Mouse (Mus musculus) small intestine, adult 2 months (tissue): Measurements from ENCODE around the gene Rnf130. TPM values are rescaled to one million over a fixed set of nuclear protein-coding genes. Genes with fewer than 3 reads are reported as not detected.

Experiments
- H3K27ac ChIP-seq: fragments of 200-500 bp; 2 replicates; pipeline ENCODE4 v1.5.1; 2012; ENCODE audit warnings: low read depth, low read length, control low read depth, inconsistent platforms; ENCODE audit not compliant: insufficient read depth
- H3K27me3 ChIP-seq: fragments of 200-500 bp; 2 replicates; pipeline ENCODE4 v1.6.1; 2012; ENCODE audit warnings: mild to moderate bottlenecking, moderate library complexity, low read length, inconsistent platforms; ENCODE audit not compliant: control insufficient read depth, insufficient read depth
- H3K36me3 ChIP-seq: fragments of 200-500 bp; 2 replicates; pipeline ENCODE4 v1.6.1; 2012; ENCODE audit warnings: mild to moderate bottlenecking, low read length, control low read depth, inconsistent platforms; ENCODE audit not compliant: control insufficient read depth, insufficient read depth
- H3K4me1 ChIP-seq: fragments of 200-500 bp; 2 replicates; pipeline ENCODE4 v1.6.1; 2012; ENCODE audit warnings: low read length, inconsistent platforms, mixed read lengths; ENCODE audit not compliant: control insufficient read depth, insufficient read depth, insufficient read length
- H3K4me3 ChIP-seq: fragments of 200-500 bp; 2 replicates; pipeline ENCODE4 v1.5.1; 2012; ENCODE audit warnings: low read depth, mild to moderate bottlenecking, control low read depth, inconsistent platforms, low read length, moderate library complexity
- CTCF ChIP-seq: fragments of 200-500 bp; IDR thresholded peaks from 2 replicates; pipeline ENCODE4 v1.5.1; 2012; ENCODE audit warnings: low read depth, mild to moderate bottlenecking, control low read depth, inconsistent platforms, low read length, moderate library complexity, mixed read lengths; ENCODE audit not compliant: insufficient replicate concordance, insufficient read length; ENCODE audit errors: extremely low read depth
- POLR2A ChIP-seq: fragments of 200-500 bp; IDR thresholded peaks from 2 replicates; pipeline ENCODE4 v1.6.1; 2012; ENCODE audit warnings: low read depth, mild to moderate bottlenecking, control low read depth, inconsistent platforms, low read length, moderate library complexity
- WGBS: fragments of 180-500 bp; shearing (Covaris S2); methylation state at CpG from one replicate; pipeline ENCODE4 v1.1.7; 2018; 5-methylcytosine and 5-hydroxymethylcytosine counted together
- polyA plus RNA-seq: library from polyadenylated mRNA; depleted of rRNA; stranded (reverse); fragments of >200 nt; gene quantifications from 2 replicates; pipeline ENCODE4 v1.2.3, GENCODE M21; 2012

Gene Rnf130
- polyA plus RNA-seq, 1 experiment, result 29.8 TPM

GRCm38 (mm10) chr11:50108823-50109244 is 83.7 kb downstream of the Rnf130 start:
- H3K4me3 ChIP-seq, result no peak overlapping the region
- peak overlapping the region; percentile 12; the same call in 1 of the 2 replicates for H3K27ac ChIP-seq
- no peak for TF ChIP-seq CTCF
- TF ChIP-seq POLR2A, result no peak
- H3K36me3 ChIP-seq, result no peaks in the 10 kb centered on the region
- 41% methylated on average over 8 of the region's 8 CpGs for WGBS
- H3K4me1 ChIP-seq, result peaks cover 8% of the 10 kb centered on the region; the same call in 1 of the 2 replicates
- no peaks in the 10 kb centered on the region for H3K27me3 ChIP-seq

- H3K27me3 ChIP-seq, result no peaks in the 10 kb centered on the region
- H3K27ac ChIP-seq, result no peak overlapping the region
- 9% methylated on average over 5 of the region's 5 CpGs for WGBS
- no peak for TF ChIP-seq POLR2A
- TF ChIP-seq CTCF, result peak; percentile 93
- H3K4me1 ChIP-seq, result peaks cover 2% of the 10 kb centered on the region; the same call in 1 of the 2 replicates
- H3K4me3 ChIP-seq, result no peak overlapping the region
- no peaks in the 10 kb centered on the region for H3K36me3 ChIP-seq
Observed at GRCm38 (mm10) chr11:50114329-50114728, 89.2 kb downstream of the Rnf130 start.

DNA sequence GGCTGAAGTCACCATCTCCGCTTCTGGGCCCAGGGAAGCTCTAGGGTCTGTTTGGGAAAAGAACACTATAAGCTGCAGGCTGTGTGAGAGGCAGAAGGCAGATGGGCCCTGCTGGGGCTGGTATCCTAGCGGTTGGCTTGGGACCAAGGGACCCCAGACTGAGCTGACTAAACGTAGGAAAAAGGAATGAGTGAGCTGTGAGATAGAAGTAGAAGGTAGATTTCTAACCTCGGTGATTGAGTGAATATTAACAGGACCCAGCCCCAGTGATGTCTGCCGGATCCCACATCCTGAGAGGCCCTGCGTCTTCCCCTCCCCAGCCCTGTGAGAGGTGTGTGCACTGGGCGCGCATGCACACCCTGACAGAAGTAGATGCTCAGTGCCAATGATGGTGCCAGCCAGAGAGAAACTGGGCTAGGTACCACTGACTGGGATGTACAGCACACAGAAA is 97.5 kb downstream of the Rnf130 start:
- Histone ChIP-seq H3K27me3 (no peaks in the 10 kb centered on the region), H3K4me3 (no peak overlapping the region), H3K27ac (no peak overlapping the region), H3K4me1 (no peaks in the 10 kb centered on the region), H3K36me3 (no peaks in the 10 kb centered on the region)
- WGBS, result 90% methylated on average over 8 of the region's 8 CpGs
- TF ChIP-seq POLR2A (no peak), CTCF (no peak)

DNA sequence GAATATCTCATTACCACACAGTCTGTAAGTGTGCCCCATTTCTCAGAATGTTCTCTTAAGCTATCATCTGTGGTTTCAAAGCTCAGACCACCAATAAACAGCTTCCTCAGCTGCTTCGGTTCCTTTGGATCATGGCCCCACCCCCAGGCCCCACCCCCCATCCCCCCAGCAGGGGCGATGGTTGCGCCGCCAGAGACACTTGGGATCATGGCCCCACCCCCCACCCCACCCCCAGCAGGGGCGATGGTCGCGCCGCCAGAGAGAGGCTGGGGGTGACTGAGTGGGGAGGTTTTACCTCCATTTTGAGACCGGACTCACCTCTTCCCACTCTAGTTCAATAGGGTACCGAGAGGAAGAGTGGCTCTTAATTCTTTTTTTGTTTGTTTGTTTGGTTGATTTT is 102.6 kb downstream of the Rnf130 start:
- H3K27ac ChIP-seq, result no peak overlapping the region
- H3K4me1 ChIP-seq, result peaks cover 6% of the 10 kb centered on the region; the same call in 1 of the 2 replicates
- 11% methylated on average over 10 of the region's 10 CpGs for WGBS
- no peak for TF ChIP-seq CTCF
- no peak for TF ChIP-seq POLR2A
- H3K27me3 ChIP-seq, result no peaks in the 10 kb centered on the region
- no peak overlapping the region for H3K4me3 ChIP-seq
- no peaks in the 10 kb centered on the region for H3K36me3 ChIP-seq

DNA sequence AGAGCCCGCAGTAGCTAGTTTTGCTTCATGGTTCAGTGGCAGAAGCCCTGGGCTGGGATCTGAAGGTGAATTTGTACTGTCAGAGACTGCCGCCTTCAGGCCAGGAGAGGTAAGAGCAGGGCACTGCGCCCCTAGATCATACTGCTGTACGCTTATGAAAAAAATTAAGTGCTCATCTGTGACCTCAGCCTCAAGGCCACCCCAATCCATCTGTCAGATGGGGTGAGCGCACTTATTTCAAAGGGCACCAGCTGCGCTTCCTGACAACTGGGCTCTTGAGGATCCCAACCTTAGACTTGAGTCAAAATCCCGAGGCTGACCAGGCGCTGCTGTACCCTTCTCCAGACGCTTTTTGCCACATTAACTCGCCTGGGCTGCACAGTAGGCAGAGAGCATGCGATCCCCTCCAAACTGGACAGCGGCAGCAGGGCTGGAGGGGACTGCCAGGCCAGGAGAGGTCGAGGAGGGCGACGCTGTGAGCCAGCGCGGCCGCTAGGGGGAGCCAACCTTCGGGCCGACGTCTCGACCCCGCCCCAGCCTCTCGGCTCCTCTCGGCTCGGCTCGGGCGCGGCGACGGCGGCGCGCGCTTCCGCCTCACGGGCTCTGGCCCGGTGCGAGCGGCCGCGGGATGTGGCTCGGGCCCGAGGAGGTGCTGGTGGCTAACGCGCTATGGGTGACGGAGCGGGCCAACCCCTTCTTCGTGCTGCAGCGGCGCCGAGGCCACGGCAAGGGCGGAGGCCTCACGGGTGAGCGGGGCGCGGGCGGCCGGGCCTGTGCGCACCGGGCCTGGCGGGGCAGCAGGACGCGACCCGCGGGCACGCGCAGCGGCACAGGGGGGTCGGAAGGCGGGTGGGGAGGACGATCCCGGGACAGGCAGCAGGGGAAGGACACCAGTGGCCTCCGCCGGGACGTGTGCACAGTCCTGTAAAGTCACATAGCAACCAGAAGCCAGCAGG is 105.9 kb downstream of the Rnf130 start, which contains the start of gene Tbc1d9b:
Gene Tbc1d9b, plus strand, starts transcription at position 586 of the 956 bp plus-strand sequence.
- H3K27ac ChIP-seq, result peak within 1 kb of the TSS; percentile 81
- peaks cover 6% of the 10 kb centered on the region; the same call in 1 of the 2 replicates for H3K4me1 ChIP-seq
- under 1% methylated on average over 75 of the region's 77 CpGs for WGBS
- peaks cover 5% of the 10 kb centered on the region; the same call in 1 of the 2 replicates for H3K36me3 ChIP-seq
- no peaks in the 10 kb centered on the region for H3K27me3 ChIP-seq
- H3K4me3 ChIP-seq, result peak within 1 kb of the TSS; percentile 74
- TF ChIP-seq CTCF (peak; percentile 73), POLR2A (peak; percentile 60; the same call in 1 of the 2 replicates)

- peak overlapping the region; percentile 77 for H3K27ac ChIP-seq
- peaks cover 6% of the 10 kb centered on the region; the same call in 1 of the 2 replicates for H3K4me1 ChIP-seq
- H3K27me3 ChIP-seq, result no peaks in the 10 kb centered on the region
- WGBS, result 11% methylated on average over 10 of the region's 10 CpGs
- peaks cover 12% of the 10 kb centered on the region; the same call in 1 of the 2 replicates for H3K36me3 ChIP-seq
- peak overlapping the region; percentile 74 for H3K4me3 ChIP-seq
- TF ChIP-seq POLR2A (no peak), CTCF (no peak)
Observed at GRCm38 (mm10) chr11:50131801-50132201, 106.7 kb downstream of the Rnf130 start.

DNA sequence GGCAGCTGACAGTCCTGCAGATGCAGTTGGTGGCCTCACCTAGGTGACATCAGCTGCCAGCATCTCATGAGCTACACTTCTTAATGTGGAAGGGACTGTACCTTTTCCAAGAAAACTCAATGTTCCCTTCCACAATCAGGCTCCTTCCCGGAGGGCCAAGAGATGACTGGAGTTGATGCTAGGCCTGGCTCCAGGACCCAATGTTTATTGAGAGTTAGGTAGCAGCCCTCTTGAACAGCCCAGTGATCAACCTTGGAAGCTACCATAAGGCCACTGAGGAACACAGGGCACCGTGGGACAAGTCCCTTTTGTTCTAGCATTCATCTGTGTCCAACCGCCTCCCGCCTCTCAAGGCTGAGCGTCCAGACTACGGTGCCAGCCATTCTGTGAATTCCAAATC is 107.1 kb downstream of the Rnf130 start:
- H3K36me3 ChIP-seq, result peaks cover 13% of the 10 kb centered on the region; the same call in 1 of the 2 replicates
- H3K27me3 ChIP-seq, result no peaks in the 10 kb centered on the region
- H3K4me1 ChIP-seq, result peaks cover 6% of the 10 kb centered on the region; the same call in 1 of the 2 replicates
- TF ChIP-seq POLR2A, result no peak
- no peak for TF ChIP-seq CTCF
- no peak overlapping the region for H3K27ac ChIP-seq
- peak overlapping the region; percentile 74 for H3K4me3 ChIP-seq
- 73% methylated on average over 6 of the region's 6 CpGs for WGBS
